In genomic region chr5:66341848-66342247, GRCm38 (mm10) we compare ENCODE assay signal across 32 mouse cellular contexts.
DNase-seq lines count a peak whose midpoint lies in the region; ATAC-seq and TF ChIP-seq lines count a peak whose summit lies in the region.
"Had no signal": no experiment of that assay in that cellular context is flagged by ENCODE, and none has a peak within 500 bp of the region (broad histone marks: within the 10 kb centered on the region; RNA-seq: fewer than 3 reads in every experiment).

No protein-coding gene starts in this region.

- no peaks in the 10 kb centered on the region for H3K9me3 ChIP-seq in E14TG2a.4 (ENCODE audit: low read length)
- H3K9me3 ChIP-seq in stomach, postnatal 0 days (ENCODE audit: control insufficient read depth, low read length) = no peaks in the 10 kb centered on the region
- H3K9me3 ChIP-seq: forebrain, embryonic 13.5 days; heart, embryonic 13.5 days; hindbrain, embryonic 10.5 days; hindbrain, embryonic 15.5 days; limb, embryonic 10.5 days; limb, embryonic 15.5 days; stomach, embryonic 15.5 days had no signal

- peaks cover 16% of the 10 kb centered on the region for H3K36me3 ChIP-seq in E14TG2a.4 (ENCODE audit: insufficient read depth, low read length)
- no peaks in the 10 kb centered on the region for H3K36me3 ChIP-seq in stomach, postnatal 0 days (ENCODE audit: control insufficient read depth, insufficient read depth, low read length)
- no peaks in the 10 kb centered on the region for H3K36me3 ChIP-seq in heart, adult 2 months (ENCODE audit: control insufficient read depth, insufficient read depth, low read length)
- H3K36me3 ChIP-seq: hindbrain, embryonic 10.5 days; hindbrain, embryonic 15.5 days; limb, embryonic 10.5 days; limb, embryonic 15.5 days; stomach, embryonic 15.5 days had no signal

- H3K27ac ChIP-seq in stomach, postnatal 0 days (replicated peaks) = no peak overlapping the region
- H3K27ac ChIP-seq in heart, adult 2 months = no peak overlapping the region
- H3K27ac ChIP-seq: forebrain, embryonic 13.5 days; heart, embryonic 13.5 days; hindbrain, embryonic 10.5 days; limb, embryonic 10.5 days; limb, embryonic 15.5 days; liver, embryonic 14.5 days; stomach, embryonic 15.5 days had no signal

- 0 out of 2 replicates have a peak, but pooled peaks cover 2% of the 10 kb centered on the region for H3K79me2 ChIP-seq in heart, adult 2 months (replicated peaks; ENCODE audit: control insufficient read depth, insufficient read depth, low read length)

- ATAC-seq in stomach, postnatal 0 days (ENCODE audit: low FRiP score, low TSS enrichment) = no peak
- ATAC-seq: forebrain, embryonic 13.5 days; inflammation-experienced regulatory T-cells, adult 6 months; midbrain, embryonic 16.5 days had no signal

- 38% methylated on average over 10 of the region's 10 CpGs for WGBS in stomach, postnatal 0 days
- WGBS in heart, adult 2 months = 78% methylated on average over 10 of the region's 10 CpGs

- TF ChIP-seq POLR2A in heart, adult 2 months (IDR thresholded peaks at IDR 0.05; ENCODE audit: insufficient read depth, low read depth, low read length) = no peak

- H3K9ac ChIP-seq in stomach, postnatal 0 days (ENCODE audit: low read length) = no peak overlapping the region
- H3K9ac ChIP-seq in heart, adult 2 months (ENCODE audit: low read depth, low read length) = no peak overlapping the region
- H3K9ac ChIP-seq: heart, embryonic 13.5 days; hindbrain, embryonic 15.5 days; limb, embryonic 15.5 days; liver, embryonic 14.5 days; lung, embryonic 14.5 days; stomach, embryonic 15.5 days had no signal

- TF ChIP-seq CTCF in E14TG2a.4 (conservative IDR thresholded peaks at IDR 0.05; ENCODE audit: low read length) = no peak
- no peak for TF ChIP-seq CTCF in stomach, postnatal 0 days (IDR thresholded peaks at IDR 0.05; ENCODE audit: low read depth)
- no peak for TF ChIP-seq CTCF in heart, adult 2 months (IDR thresholded peaks at IDR 0.05)

- no peak overlapping the region for H3K4me2 ChIP-seq in stomach, postnatal 0 days (replicated peaks; ENCODE audit: low read depth)
- H3K4me2 ChIP-seq: forebrain, embryonic 13.5 days; heart, embryonic 13.5 days; hindbrain, embryonic 15.5 days; limb, embryonic 15.5 days; lung, embryonic 14.5 days; stomach, embryonic 15.5 days had no signal

- intact Hi-C loops in heart, postnatal 36 days (cut with DNase I) = no loop called here
- intact Hi-C loops in heart, adult 2 months (cut with DNase I) = no loop called here

- H3K27me3 ChIP-seq in E14TG2a.4 (ENCODE audit: insufficient read depth, low read length) = peaks cover 5% of the 10 kb centered on the region
- no peaks in the 10 kb centered on the region for H3K27me3 ChIP-seq in stomach, postnatal 0 days (ENCODE audit: control insufficient read depth, insufficient read depth, low read length)
- no peaks in the 10 kb centered on the region for H3K27me3 ChIP-seq in heart, adult 2 months (ENCODE audit: control insufficient read depth, insufficient read depth, low read length)
- H3K27me3 ChIP-seq: CH12.LX; heart, embryonic 13.5 days; hindbrain, embryonic 15.5 days; limb, embryonic 15.5 days; stomach, embryonic 15.5 days had no signal

- peak; percentile 45 for DNase-seq in heart, adult 11 months
- DNase-seq in heart, postnatal 36 days = no peak
- peak; percentile 81 for DNase-seq in ZHBTc4 (ENCODE audit: low read depth, low spot score)
- DNase-seq in stomach, postnatal 0 days (ENCODE audit: low spot score) = peak; percentile 42
- no peak for DNase-seq in thymus, postnatal 0 days (ENCODE audit: low spot score)
- no peak for DNase-seq in heart, adult 2 months
- DNase-seq: adrenal gland, postnatal 10 days; cerebellum, adult 11 months; cerebellum, adult 9-10 months; cerebellum, postnatal 36 days; gastrocnemius, postnatal 14 days; heart, postnatal 10 days; kidney, adult 9 months; kidney, postnatal 10 days; layer of hippocampus, adult 9-11 months; lung, embryonic 14.5 days; lung, postnatal 14 days; thymus, adult 2 months; thymus, postnatal 4 days had no signal

- no peak for TF ChIP-seq EP300 in stomach, postnatal 0 days (optimal IDR thresholded peaks at IDR 0.05)
- no peak for TF ChIP-seq EP300 in heart, adult 2 months (IDR thresholded peaks at IDR 0.05; ENCODE audit: insufficient read depth, low read depth, low read length)

- peaks cover 67% of the 10 kb centered on the region for H3K4me1 ChIP-seq in E14TG2a.4 (replicated peaks; ENCODE audit: low read depth, low read length)
- H3K4me1 ChIP-seq in stomach, postnatal 0 days (replicated peaks; ENCODE audit: control insufficient read depth, insufficient read depth) = no peaks in the 10 kb centered on the region
- H3K4me1 ChIP-seq in heart, adult 2 months (ENCODE audit: control insufficient read depth, insufficient read depth, low read length) = peaks cover 4% of the 10 kb centered on the region

- H3K4me3 ChIP-seq in E14TG2a.4 (replicated peaks; ENCODE audit: low read length) = peak overlapping the region; percentile 86
- no peak overlapping the region for H3K4me3 ChIP-seq in stomach, postnatal 0 days (ENCODE audit: low read depth, low read length)
- no peak overlapping the region for H3K4me3 ChIP-seq in heart, adult 2 months
- H3K4me3 ChIP-seq: forebrain, embryonic 13.5 days; heart, embryonic 13.5 days; hindbrain, embryonic 10.5 days; hindbrain, embryonic 15.5 days; limb, embryonic 10.5 days; limb, embryonic 15.5 days; myocyte; stomach, embryonic 15.5 days had no signal

Comparison
In these comparisons a context has a peak if more than half of its experiments do, and no peak if none do; other contexts are left out.
1. DNase-seq: peak in heart, adult 11 months (single experiment), ZHBTc4 (single experiment) and stomach, postnatal 0 days (single experiment); none in heart, postnatal 36 days (0 of 2), thymus, postnatal 0 days (single experiment) and heart, adult 2 months (0 of 2).